1 mouse cellular context compared by ENCODE assay signal in the genomic region with DNA sequence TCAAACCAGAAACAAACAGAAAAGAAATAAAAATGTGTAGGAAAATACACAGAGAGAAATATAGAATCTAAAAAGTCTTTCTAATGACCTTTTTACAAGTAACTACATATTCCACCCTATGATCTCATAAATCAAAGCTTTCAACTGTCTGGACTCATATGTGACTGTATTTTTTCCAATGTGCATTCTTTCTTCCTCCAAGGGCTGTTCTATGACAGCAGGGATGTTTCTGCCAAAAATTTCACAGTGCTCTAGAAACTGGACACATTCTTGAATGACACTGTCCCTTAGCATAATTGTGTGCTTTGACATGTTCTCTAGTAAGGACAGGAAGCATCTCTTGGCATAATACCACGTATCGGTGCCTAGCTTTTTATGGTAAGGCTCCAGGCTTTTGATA. TPM values are rescaled to one million over a fixed set of nuclear protein-coding genes. Genes with fewer than 3 reads are reported as not detected.
"Had no signal": no experiment of that assay in that cellular context is flagged by ENCODE, and none has a peak within 500 bp of the region (broad histone marks: within the 10 kb centered on the region; RNA-seq: fewer than 3 reads in every experiment).

No protein-coding gene starts in this region.

RNA-seq across cellular contexts. Expression of gene Ttc30a2, which starts 1.9 kb away (rescaled TPM):
- polyA plus RNA-seq: erythroblast, embryonic 14.5 days had no signal

RNA-seq across cellular contexts. Expression of gene Ttc30a1, which starts 5.7 kb away (rescaled TPM):
- polyA plus RNA-seq: erythroblast, embryonic 14.5 days had no signal

RNA-seq across cellular contexts. Expression of gene Ttc30b, which starts 37.7 kb away (rescaled TPM):
- polyA plus RNA-seq: erythroblast, embryonic 14.5 days had no signal
